Mouse (Mus musculus) kidney, embryonic 15.5 days (tissue): ENCODE measurements around the gene Tns3. TPM values are rescaled to one million over a fixed set of nuclear protein-coding genes. Genes with fewer than 3 reads are reported as not detected.
A peak's percentile ranks its signal among the peaks of the same experiment; 100 is the strongest.

Source experiments
- ATAC-seq: fragments of 200-750 bp; cut with Nextera tagmentation; replicated peaks from 2 replicates; pipeline ENCODE4 v1.8.0; 2017; ENCODE audit warnings: moderate TSS enrichment; ENCODE audit not compliant: low FRiP score
- H3K27ac ChIP-seq: fragments of 300-500 bp; sonication (generic); 2 replicates; pipeline ENCODE4 v1.5.1; 2015; ENCODE audit warnings: mild to moderate bottlenecking, inconsistent platforms
- H3K27me3 ChIP-seq: fragments of 300-500 bp; sonication (generic); 2 replicates; pipeline ENCODE4 v1.6.1; 2015; ENCODE audit warnings: inconsistent platforms
- H3K36me3 ChIP-seq: fragments of 300-500 bp; sonication (generic); 2 replicates; pipeline ENCODE4 v1.6.1; 2015; ENCODE audit warnings: inconsistent platforms
- H3K4me1 ChIP-seq: fragments of 300-500 bp; sonication (generic); 2 replicates; pipeline ENCODE4 v1.6.1; 2015; ENCODE audit warnings: inconsistent platforms
- H3K4me2 ChIP-seq: fragments of 300-500 bp; sonication (generic); 2 replicates; pipeline ENCODE4 v1.6.1; 2015; ENCODE audit warnings: moderate library complexity, mild to moderate bottlenecking, inconsistent platforms
- H3K4me3 ChIP-seq: fragments of 300-500 bp; sonication (generic); replicated peaks from 2 replicates; pipeline ENCODE4 v1.5.1; 2015; ENCODE audit warnings: mild to moderate bottlenecking, inconsistent platforms
- H3K9ac ChIP-seq: fragments of 300-500 bp; sonication (generic); 2 replicates; pipeline ENCODE4 v1.6.1; 2015; ENCODE audit warnings: mild to moderate bottlenecking, inconsistent platforms
- H3K9me3 ChIP-seq: fragments of 300-500 bp; sonication (generic); replicated peaks from 2 replicates; pipeline ENCODE4 v1.6.1; 2016; ENCODE audit warnings: inconsistent platforms
- WGBS: fragments of 180-500 bp; shearing (Covaris S2); methylation state at CpG from one replicate; pipeline ENCODE4 v1.1.7; 2015; ENCODE audit warnings: mixed read lengths; 5-methylcytosine and 5-hydroxymethylcytosine counted together
- polyA plus RNA-seq: library from polyadenylated mRNA; unstranded; fragments of >200 nt; fragmentation: Nextera tagmentation; extraction: Ambion mirVana; gene quantifications from 2 replicates; pipeline ENCODE4 v1.2.1, GENCODE M21; 2015

Gene Tns3
- polyA plus RNA-seq, 1 experiment from 2014 or later, result 27.7 TPM

GRCm38 (mm10) chr11:8602606-8603005 lies 61.7 kb downstream of the Tns3 start:
- Histone ChIP-seq H3K9ac (no peak overlapping the region), H3K27ac (no peak overlapping the region), H3K27me3 (no peaks in the 10 kb centered on the region), H3K4me2 (no peak overlapping the region), H3K36me3 (peaks cover 46% of the 10 kb centered on the region), H3K9me3 (no peaks in the 10 kb centered on the region), H3K4me3 (no peak overlapping the region), H3K4me1 (peaks cover 16% of the 10 kb centered on the region)
- ATAC-seq, result 0 out of 2 replicates have a peak, but pooled peaks have one; percentile 15
- WGBS, result 86% methylated on average over 1 of the region's 1 CpGs

GRCm38 (mm10) chr11:8601411-8601821 lies 62.9 kb downstream of the Tns3 start:
- H3K27me3 ChIP-seq, result no peaks in the 10 kb centered on the region
- H3K4me1 ChIP-seq, result peaks cover 16% of the 10 kb centered on the region
- H3K9ac ChIP-seq, result no peak overlapping the region
- WGBS, result 55% methylated on average over 7 of the region's 7 CpGs
- no peaks in the 10 kb centered on the region for H3K9me3 ChIP-seq
- H3K4me3 ChIP-seq, result no peak overlapping the region
- peak overlapping the region; percentile 20; the same call in 1 of the 2 replicates for H3K27ac ChIP-seq
- ATAC-seq, result peak; percentile 20; the same call in 1 of the 2 replicates
- H3K4me2 ChIP-seq, result no peak overlapping the region
- peaks cover 47% of the 10 kb centered on the region for H3K36me3 ChIP-seq

- ATAC-seq, result no peak
- 79% methylated on average over 5 of the region's 5 CpGs for WGBS
- no peak overlapping the region for H3K4me2 ChIP-seq
Measured at GRCm38 (mm10) chr11:8595642-8596041, 68.7 kb downstream of the Tns3 start.

GRCm38 (mm10) chr11:8593172-8593571 lies 71.2 kb downstream of the Tns3 start:
- WGBS, result 90% methylated on average over 3 of the region's 3 CpGs

More at GRCm38 (mm10) chr11:8595642-8596041, 68.7 kb downstream of the Tns3 start:
- Histone ChIP-seq H3K4me1 (0 out of 2 replicates have a peak, but pooled peaks cover 4% of the 10 kb centered on the region), H3K4me3 (no peak overlapping the region), H3K27me3 (no peaks in the 10 kb centered on the region), H3K27ac (no peak overlapping the region), H3K9me3 (no peaks in the 10 kb centered on the region), H3K36me3 (peaks cover 41% of the 10 kb centered on the region), H3K9ac (no peak overlapping the region)

GRCm38 (mm10) chr11:8591271-8591670 lies 73.1 kb downstream of the Tns3 start:
- no peaks in the 10 kb centered on the region for H3K9me3 ChIP-seq
- WGBS, result 79% methylated on average over 5 of the region's 5 CpGs
- no peak for ATAC-seq

More at GRCm38 (mm10) chr11:8593172-8593571, 71.2 kb downstream of the Tns3 start:
- no peaks in the 10 kb centered on the region for H3K9me3 ChIP-seq
- no peak overlapping the region for H3K4me2 ChIP-seq
- H3K27ac ChIP-seq, result no peak overlapping the region
- peaks cover 33% of the 10 kb centered on the region for H3K36me3 ChIP-seq
- H3K27me3 ChIP-seq, result no peaks in the 10 kb centered on the region
- no peak for ATAC-seq
- no peak overlapping the region for H3K9ac ChIP-seq
- no peak overlapping the region for H3K4me3 ChIP-seq
- peaks cover 16% of the 10 kb centered on the region for H3K4me1 ChIP-seq

GRCm38 (mm10) chr11:8589226-8589905 lies 75.0 kb downstream of the Tns3 start:
- Histone ChIP-seq H3K4me2 (no peak overlapping the region), H3K27ac (peak overlapping the region; percentile 62)
- no peak for ATAC-seq

More at GRCm38 (mm10) chr11:8591271-8591670, 73.1 kb downstream of the Tns3 start:
- Histone ChIP-seq H3K27me3 (no peaks in the 10 kb centered on the region), H3K27ac (no peak overlapping the region), H3K36me3 (peaks cover 23% of the 10 kb centered on the region), H3K4me2 (no peak overlapping the region), H3K9ac (no peak overlapping the region), H3K4me3 (no peak overlapping the region), H3K4me1 (peaks cover 26% of the 10 kb centered on the region)

GRCm38 (mm10) chr11:8587941-8588340 lies 76.4 kb downstream of the Tns3 start:
- 80% methylated on average over 3 of the region's 3 CpGs for WGBS
- Histone ChIP-seq H3K27me3 (no peaks in the 10 kb centered on the region), H3K36me3 (peaks cover 15% of the 10 kb centered on the region), H3K4me1 (peaks cover 46% of the 10 kb centered on the region), H3K9me3 (no peaks in the 10 kb centered on the region), H3K4me3 (no peak overlapping the region), H3K9ac (no peak overlapping the region), H3K27ac (no peak overlapping the region), H3K4me2 (no peak overlapping the region)
- no peak for ATAC-seq

More at GRCm38 (mm10) chr11:8589226-8589905, 75.0 kb downstream of the Tns3 start:
- Histone ChIP-seq H3K4me3 (no peak overlapping the region), H3K9me3 (no peaks in the 10 kb centered on the region), H3K27me3 (no peaks in the 10 kb centered on the region), H3K36me3 (peaks cover 15% of the 10 kb centered on the region), H3K9ac (no peak overlapping the region), H3K4me1 (peaks cover 36% of the 10 kb centered on the region)
- 51% methylated on average over 9 of the region's 9 CpGs for WGBS

- peaks cover 54% of the 10 kb centered on the region for H3K4me1 ChIP-seq
- H3K27ac ChIP-seq, result peak overlapping the region; percentile 11; the same call in 1 of the 2 replicates
- H3K9me3 ChIP-seq, result no peaks in the 10 kb centered on the region
- no peak for ATAC-seq
- H3K27me3 ChIP-seq, result no peaks in the 10 kb centered on the region
- WGBS, result 70% methylated on average over 10 of the region's 10 CpGs
- no peak overlapping the region for H3K4me3 ChIP-seq
- no peak overlapping the region for H3K9ac ChIP-seq
- peaks cover 15% of the 10 kb centered on the region for H3K36me3 ChIP-seq
- H3K4me2 ChIP-seq, result no peak overlapping the region
Measured at GRCm38 (mm10) chr11:8586996-8587644, 77.2 kb downstream of the Tns3 start.

GRCm38 (mm10) chr11:8586374-8586773 lies 78.0 kb downstream of the Tns3 start:
- H3K36me3 ChIP-seq, result peaks cover 21% of the 10 kb centered on the region
- H3K9me3 ChIP-seq, result no peaks in the 10 kb centered on the region
- H3K27ac ChIP-seq, result no peak overlapping the region
- no peak for ATAC-seq
- 81% methylated on average over 2 of the region's 2 CpGs for WGBS
- no peak overlapping the region for H3K9ac ChIP-seq
- H3K4me1 ChIP-seq, result peaks cover 51% of the 10 kb centered on the region
- H3K4me3 ChIP-seq, result no peak overlapping the region
- H3K4me2 ChIP-seq, result no peak overlapping the region
- H3K27me3 ChIP-seq, result no peaks in the 10 kb centered on the region

GRCm38 (mm10) chr11:8585686-8586085 lies 78.6 kb downstream of the Tns3 start:
- peaks cover 51% of the 10 kb centered on the region for H3K4me1 ChIP-seq
- H3K27me3 ChIP-seq, result no peaks in the 10 kb centered on the region
- H3K4me3 ChIP-seq, result no peak overlapping the region
- no peak overlapping the region for H3K4me2 ChIP-seq
- no peak overlapping the region for H3K9ac ChIP-seq
- no peak for ATAC-seq
- 81% methylated on average over 3 of the region's 3 CpGs for WGBS
- peaks cover 21% of the 10 kb centered on the region for H3K36me3 ChIP-seq
- no peak overlapping the region for H3K27ac ChIP-seq
- H3K9me3 ChIP-seq, result no peaks in the 10 kb centered on the region

GRCm38 (mm10) chr11:8584925-8585324 lies 79.4 kb downstream of the Tns3 start:
- H3K36me3 ChIP-seq, result peaks cover 18% of the 10 kb centered on the region
- H3K9ac ChIP-seq, result no peak overlapping the region
- H3K4me2 ChIP-seq, result no peak overlapping the region
- no peak for ATAC-seq
- no peak overlapping the region for H3K4me3 ChIP-seq
- H3K4me1 ChIP-seq, result peaks cover 54% of the 10 kb centered on the region
- no peaks in the 10 kb centered on the region for H3K27me3 ChIP-seq
- H3K9me3 ChIP-seq, result no peaks in the 10 kb centered on the region
- WGBS, result 47% methylated on average over 1 of the region's 1 CpGs
- no peak overlapping the region for H3K27ac ChIP-seq

- Histone ChIP-seq H3K27ac (no peak overlapping the region), H3K4me1 (peaks cover 54% of the 10 kb centered on the region), H3K36me3 (peaks cover 15% of the 10 kb centered on the region), H3K4me2 (no peak overlapping the region), H3K27me3 (no peaks in the 10 kb centered on the region), H3K4me3 (no peak overlapping the region), H3K9ac (no peak overlapping the region), H3K9me3 (no peaks in the 10 kb centered on the region)
- 65% methylated on average over 2 of the region's 2 CpGs for WGBS
- ATAC-seq, result no peak
Measured at GRCm38 (mm10) chr11:8584307-8584706, 80.0 kb downstream of the Tns3 start.
